Mouse (Mus musculus) heart, adult 2 months (tissue): ENCODE measurements at regions not wholly inside any gene's neighbourhood (a gene's known extent, or its start where the extent isn't known, plus 50 kb on each side); places are given as distances from the start of the nearest gene placed in this dataset.

Source experiments
- DNase-seq, 2 experiments: peaks; one replicate each; pipeline ENCODE4 v3.0.0; 2021
- H3K27ac ChIP-seq: fragments of 200-600 bp; 2 replicates; pipeline ENCODE4 v1.8.1; 2022
- H3K27me3 ChIP-seq: fragments of 200-500 bp; 2 replicates; pipeline ENCODE4 v1.6.1; 2012; ENCODE audit warnings: mild to moderate bottlenecking, low read length, inconsistent platforms, mixed read lengths; ENCODE audit not compliant: control insufficient read depth, insufficient read depth
- H3K36me3 ChIP-seq: fragments of 200-500 bp; 2 replicates; pipeline ENCODE4 v1.6.1; 2012; ENCODE audit warnings: low read length, inconsistent platforms; ENCODE audit not compliant: control insufficient read depth, insufficient read depth
- H3K4me1 ChIP-seq: fragments of 200-500 bp; 2 replicates; pipeline ENCODE4 v1.6.1; 2011; ENCODE audit warnings: low read length; ENCODE audit not compliant: control insufficient read depth, insufficient read depth
- H3K4me3 ChIP-seq: fragments of 200-600 bp; 2 replicates; pipeline ENCODE4 v1.8.1; 2022
- H3K79me2 ChIP-seq: fragments of 200-500 bp; replicated peaks from 2 replicates; pipeline ENCODE4 v1.6.1; 2012; ENCODE audit warnings: mild to moderate bottlenecking, inconsistent platforms, low read length, moderate library complexity, mixed read lengths; ENCODE audit not compliant: control insufficient read depth, insufficient read depth
- H3K9ac ChIP-seq: fragments of 200-500 bp; 2 replicates; pipeline ENCODE4 v1.6.1; 2012; ENCODE audit warnings: low read depth, mild to moderate bottlenecking, control low read depth, inconsistent platforms, low read length, mixed read lengths
- CTCF ChIP-seq: fragments of 200-600 bp; IDR thresholded peaks from 2 replicates; pipeline ENCODE4 v1.8.1; 2022; ENCODE audit warnings: antibody characterized with exemption, mild to moderate bottlenecking, moderate library complexity
- EP300 ChIP-seq: fragments of 200-500 bp; IDR thresholded peaks from 2 replicates; pipeline ENCODE4 v1.6.1; 2011; ENCODE audit warnings: low read depth, low read length, control low read depth; ENCODE audit not compliant: insufficient read depth
- POLR2A ChIP-seq: fragments of 200-500 bp; IDR thresholded peaks from 2 replicates; pipeline ENCODE4 v1.6.1; 2011; ENCODE audit warnings: mild to moderate bottlenecking, low read depth, low read length, control low read depth; ENCODE audit not compliant: insufficient read depth
- WGBS: fragments of 180-500 bp; shearing (Covaris S2); methylation state at CpG from one replicate; pipeline ENCODE4 v1.1.7; 2018; 5-methylcytosine and 5-hydroxymethylcytosine counted together
- intact Hi-C: fragments of 180-260 bp; cut with DNase I; formaldehyde crosslinking; loops from one replicate; pipeline ENCODE4 v1.15.1; 2025

GRCm38 (mm10) chr11:79749755-79750434 lies 158.9 kb downstream of the Rab11fip4 start:
- no peaks in the 10 kb centered on the region for H3K27me3 ChIP-seq
- H3K4me1 ChIP-seq: peaks cover 2% of the 10 kb centered on the region
- WGBS: 57% methylated on average over 7 of the region's 7 CpGs
- no peak for DNase-seq
- intact Hi-C loops: no loop called here
- no peak for TF ChIP-seq CTCF
- no peak for TF ChIP-seq EP300
- TF ChIP-seq POLR2A: no peak
- H3K79me2 ChIP-seq: no peaks in the 10 kb centered on the region
- no peaks in the 10 kb centered on the region for H3K36me3 ChIP-seq
- H3K27ac ChIP-seq: no peak overlapping the region
- no peak overlapping the region for H3K9ac ChIP-seq
- H3K4me3 ChIP-seq: no peak overlapping the region

- no peaks in the 10 kb centered on the region for H3K27me3 ChIP-seq
- TF ChIP-seq EP300: no peak
- no peak for TF ChIP-seq CTCF
- no peak for TF ChIP-seq POLR2A
Measured at GRCm38 (mm10) chr11:79749141-79749540, 158.1 kb downstream of the Rab11fip4 start.

GRCm38 (mm10) chr11:79748606-79749125 lies 157.7 kb downstream of the Rab11fip4 start:
- no peak for DNase-seq
- Histone ChIP-seq H3K9ac (no peak overlapping the region), H3K27me3 (no peaks in the 10 kb centered on the region), H3K27ac (no peak overlapping the region), H3K36me3 (no peaks in the 10 kb centered on the region), H3K4me1 (peaks cover 2% of the 10 kb centered on the region), H3K79me2 (no peaks in the 10 kb centered on the region), H3K4me3 (no peak overlapping the region)
- WGBS: 97% methylated on average over 7 of the region's 7 CpGs
- TF ChIP-seq EP300 (no peak), CTCF (no peak), POLR2A (no peak)
- intact Hi-C loops: no loop called here

More at GRCm38 (mm10) chr11:79749141-79749540, 158.1 kb downstream of the Rab11fip4 start:
- H3K79me2 ChIP-seq: no peaks in the 10 kb centered on the region
- H3K27ac ChIP-seq: no peak overlapping the region
- peaks cover 2% of the 10 kb centered on the region for H3K4me1 ChIP-seq
- H3K9ac ChIP-seq: no peak overlapping the region
- intact Hi-C loops: no loop called here
- no peak overlapping the region for H3K4me3 ChIP-seq
- no peak for DNase-seq
- H3K36me3 ChIP-seq: no peaks in the 10 kb centered on the region
- 97% methylated on average over 10 of the region's 10 CpGs for WGBS

GRCm38 (mm10) chr11:79747801-79748200 lies 156.8 kb downstream of the Rab11fip4 start:
- H3K27ac ChIP-seq: no peak overlapping the region
- no peak for DNase-seq
- no peaks in the 10 kb centered on the region for H3K36me3 ChIP-seq
- no peaks in the 10 kb centered on the region for H3K27me3 ChIP-seq
- intact Hi-C loops: no loop called here
- no peak overlapping the region for H3K9ac ChIP-seq
- H3K4me3 ChIP-seq: no peak overlapping the region
- TF ChIP-seq EP300 (no peak), POLR2A (no peak), CTCF (no peak)
- H3K79me2 ChIP-seq: no peaks in the 10 kb centered on the region
- peaks cover 2% of the 10 kb centered on the region for H3K4me1 ChIP-seq
- 83% methylated on average over 6 of the region's 6 CpGs for WGBS
